Mouse (Mus musculus) forebrain, embryonic 14.5 days (tissue): ENCODE results near the gene Fgd1. TPM values are rescaled to one million over a fixed set of nuclear protein-coding genes. Genes with fewer than 3 reads are reported as not detected.
A peak's percentile ranks its signal among the peaks of the same experiment; 100 is the strongest.

ENCODE experiments used
- ATAC-seq: fragments of 200-750 bp; cut with Nextera tagmentation; 2 replicates; pipeline ENCODE4 v1.8.0; 2017; ENCODE audit warnings: mild to moderate bottlenecking, moderate library complexity
- DNase-seq: peaks from one replicate; pipeline ENCODE4 v3.0.0-alpha.2; 2015; ENCODE audit warnings: low spot score
- H3K27ac ChIP-seq: fragments of 300-500 bp; sonication (generic); 2 replicates; pipeline ENCODE4 v1.5.1; 2014; ENCODE audit warnings: low read depth, mild to moderate bottlenecking, control low read depth, low read length, moderate library complexity
- H3K27me3 ChIP-seq: fragments of 300-500 bp; sonication (generic); replicated peaks from 2 replicates; pipeline ENCODE4 v1.6.1; 2014; ENCODE audit warnings: low read length, control low read depth, mixed read lengths; ENCODE audit not compliant: control insufficient read depth, insufficient read depth
- H3K36me3 ChIP-seq: fragments of 300-500 bp; sonication (generic); 2 replicates; pipeline ENCODE4 v1.6.1; 2014; ENCODE audit warnings: low read length, control low read depth; ENCODE audit not compliant: control insufficient read depth, insufficient read depth
- H3K4me1 ChIP-seq: fragments of 300-500 bp; sonication (generic); 2 replicates; pipeline ENCODE4 v1.6.1; 2014; ENCODE audit warnings: antibody characterized with exemption, low read length, control low read depth; ENCODE audit not compliant: control insufficient read depth, insufficient read depth
- H3K4me2 ChIP-seq: fragments of 300-500 bp; sonication (generic); 2 replicates; pipeline ENCODE4 v1.6.1; 2014; ENCODE audit warnings: mild to moderate bottlenecking, control low read depth, low read length
- H3K4me3 ChIP-seq: fragments of 300-500 bp; sonication (generic); 2 replicates; pipeline ENCODE4 v1.5.1; 2014; ENCODE audit warnings: low read depth, low read length, control low read depth
- H3K9ac ChIP-seq: fragments of 300-500 bp; sonication (generic); 2 replicates; pipeline ENCODE4 v1.6.1; 2014; ENCODE audit warnings: mild to moderate bottlenecking, low read length, control low read depth, moderate library complexity
- H3K9me3 ChIP-seq: fragments of 300-500 bp; sonication (generic); replicated peaks from 2 replicates; pipeline ENCODE4 v1.6.1; 2016; ENCODE audit warnings: low read length, control low read depth, mixed read lengths; ENCODE audit not compliant: control insufficient read depth
- WGBS: fragments of 180-500 bp; shearing (Covaris S2); extraction: QIAGEN DNeasy Blood & Tissue Kit; methylation state at CpG from one replicate; pipeline ENCODE4 v1.1.7; 2014; 5-methylcytosine and 5-hydroxymethylcytosine counted together
- polyA plus RNA-seq: library from polyadenylated mRNA; unstranded; fragments of >200 nt; fragmentation: Nextera tagmentation; extraction: Ambion mirVana; gene quantifications from 2 replicates; pipeline ENCODE4 v1.2.1, GENCODE M21; 2014

Gene Fgd1
- polyA plus RNA-seq, 1 experiment from 2014 or later: 9.6 TPM

- Histone ChIP-seq H3K4me1 (peaks cover 8% of the 10 kb centered on the region), H3K9me3 (no peaks in the 10 kb centered on the region), H3K27ac (peak overlapping the region; percentile 87), H3K4me2 (peak overlapping the region; percentile 63), H3K4me3 (peak overlapping the region; percentile 64), H3K9ac (peak overlapping the region; percentile 80), H3K36me3 (no peaks in the 10 kb centered on the region), H3K27me3 (no peaks in the 10 kb centered on the region)
- 48% methylated on average over 51 of the region's 62 CpGs for WGBS
- ATAC-seq (peak; percentile 93), DNase-seq (peak; percentile 87)
Measured at GRCm38 (mm10) chrX:151046777-151047430, 954 bp downstream of the Fgd1 start.

- ATAC-seq (peak; percentile 68), DNase-seq (peak; percentile 23)
- H3K4me2 ChIP-seq: peak overlapping the region; percentile 63
- no peaks in the 10 kb centered on the region for H3K27me3 ChIP-seq
- peak overlapping the region; percentile 87 for H3K27ac ChIP-seq
- H3K9me3 ChIP-seq: no peaks in the 10 kb centered on the region
- H3K4me1 ChIP-seq: peaks cover 8% of the 10 kb centered on the region
- H3K9ac ChIP-seq: peak overlapping the region; percentile 80
- 38% methylated on average over 34 of the region's 56 CpGs for WGBS
- no peaks in the 10 kb centered on the region for H3K36me3 ChIP-seq
- H3K4me3 ChIP-seq: peak overlapping the region; percentile 64
Measured at GRCm38 (mm10) chrX:151047431-151048058, 1.6 kb downstream of the Fgd1 start.

- ATAC-seq: no peak
- no peaks in the 10 kb centered on the region for H3K36me3 ChIP-seq
- no peak overlapping the region for H3K9ac ChIP-seq
- no peaks in the 10 kb centered on the region for H3K9me3 ChIP-seq
- H3K27me3 ChIP-seq: no peaks in the 10 kb centered on the region
- H3K4me3 ChIP-seq: no peak overlapping the region
- H3K4me1 ChIP-seq: peaks cover 8% of the 10 kb centered on the region
- WGBS: 60% methylated on average over 8 of the region's 8 CpGs
- no peak for DNase-seq
- peak overlapping the region; percentile 63 for H3K4me2 ChIP-seq
- no peak overlapping the region for H3K27ac ChIP-seq
Measured at GRCm38 (mm10) chrX:151049661-151050215, 3.8 kb downstream of the Fgd1 start.

GRCm38 (mm10) chrX:151050337-151050736 lies 4.4 kb downstream of the Fgd1 start:
- Histone ChIP-seq H3K9ac (no peak overlapping the region), H3K4me3 (no peak overlapping the region), H3K9me3 (no peaks in the 10 kb centered on the region), H3K4me1 (peaks cover 8% of the 10 kb centered on the region), H3K4me2 (0 out of 2 replicates have a peak overlapping the region, but pooled peaks have one; percentile 8), H3K36me3 (no peaks in the 10 kb centered on the region), H3K27me3 (no peaks in the 10 kb centered on the region), H3K27ac (no peak overlapping the region)
- 66% methylated on average over 7 of the region's 7 CpGs for WGBS
- peak; percentile 10 for DNase-seq
- no peak for ATAC-seq

GRCm38 (mm10) chrX:151054489-151054888 lies 8.5 kb downstream of the Fgd1 start:
- H3K27me3 ChIP-seq: no peaks in the 10 kb centered on the region
- H3K36me3 ChIP-seq: no peaks in the 10 kb centered on the region
- no peak overlapping the region for H3K9ac ChIP-seq
- DNase-seq: no peak
- H3K4me2 ChIP-seq: no peak overlapping the region
- WGBS: 65% methylated on average over 5 of the region's 6 CpGs
- H3K9me3 ChIP-seq: no peaks in the 10 kb centered on the region
- ATAC-seq: no peak
- peaks cover 2% of the 10 kb centered on the region; the same call in 1 of the 2 replicates for H3K4me1 ChIP-seq
- no peak overlapping the region for H3K27ac ChIP-seq
- H3K4me3 ChIP-seq: no peak overlapping the region

GRCm38 (mm10) chrX:151055559-151055958 lies 9.6 kb downstream of the Fgd1 start:
- Histone ChIP-seq H3K36me3 (no peaks in the 10 kb centered on the region), H3K9ac (no peak overlapping the region), H3K4me1 (no peaks in the 10 kb centered on the region), H3K27me3 (no peaks in the 10 kb centered on the region), H3K4me3 (no peak overlapping the region), H3K9me3 (no peaks in the 10 kb centered on the region), H3K27ac (no peak overlapping the region), H3K4me2 (no peak overlapping the region)
- WGBS: 27% methylated on average over 1 of the region's 1 CpGs
- no peak for DNase-seq
- peak; percentile 32; the same call in 1 of the 2 replicates for ATAC-seq

- DNase-seq (no peak), ATAC-seq (no peak)
- no peaks in the 10 kb centered on the region for H3K9me3 ChIP-seq
- no peak overlapping the region for H3K4me2 ChIP-seq
- H3K9ac ChIP-seq: no peak overlapping the region
- no peaks in the 10 kb centered on the region for H3K36me3 ChIP-seq
- WGBS: 86% methylated on average over 1 of the region's 1 CpGs
- H3K27me3 ChIP-seq: no peaks in the 10 kb centered on the region
- H3K4me3 ChIP-seq: no peak overlapping the region
- no peaks in the 10 kb centered on the region for H3K4me1 ChIP-seq
- H3K27ac ChIP-seq: no peak overlapping the region
Measured at GRCm38 (mm10) chrX:151059346-151059745, 13.4 kb downstream of the Fgd1 start.

GRCm38 (mm10) chrX:151061615-151062299 lies 15.8 kb downstream of the Fgd1 start:
- 70% methylated on average over 3 of the region's 3 CpGs for WGBS
- Histone ChIP-seq H3K27me3 (no peaks in the 10 kb centered on the region), H3K4me3 (no peak overlapping the region), H3K9ac (no peak overlapping the region), H3K27ac (no peak overlapping the region), H3K36me3 (0 out of 2 replicates have a peak, but pooled peaks cover 2% of the 10 kb centered on the region), H3K4me1 (no peaks in the 10 kb centered on the region), H3K4me2 (no peak overlapping the region), H3K9me3 (no peaks in the 10 kb centered on the region)
- DNase-seq (no peak), ATAC-seq (no peak)
